Mouse (Mus musculus) cortical plate, adult 2 months (tissue): ENCODE measurements around the gene Rpl27a.

Experiments used
- CTCF ChIP-seq: fragments of 200-500 bp; IDR thresholded peaks from 2 replicates; pipeline ENCODE4 v1.5.1; 2011; ENCODE audit warnings: mild to moderate bottlenecking, control low read depth, low read length; ENCODE audit not compliant: insufficient read depth; ENCODE audit errors: extremely low read depth
- POLR2A ChIP-seq: fragments of 200-500 bp; IDR thresholded peaks from 2 replicates; pipeline ENCODE4 v1.6.1; 2011; ENCODE audit warnings: mild to moderate bottlenecking, low read length, control low read depth; ENCODE audit not compliant: insufficient read depth; ENCODE audit errors: extremely low read depth

GRCm38 (mm10) chr7:109511838-109512237 lies 7.1 kb upstream of the Rpl27a start:
- no peak for TF ChIP-seq CTCF
- TF ChIP-seq POLR2A: no peak
